Mouse (Mus musculus) MEL (cell line): ENCODE data around the gene Zbtb20.

Experiments used
- CTCF ChIP-seq, 3 experiments: IDR thresholded peaks in 2 of 3; conservative IDR thresholded peaks in 1 of 3; 2 replicates each; pipeline ENCODE4 v1.5.1; 2011 to 2012; ENCODE audit warnings: low read length in 3 of 3, low read depth in 2 of 3, mild to moderate bottlenecking in 2 of 3, improper control_type of control experiment in 1 of 3, inconsistent platforms in 1 of 3, mixed read lengths in 1 of 3, moderate library complexity in 1 of 3; ENCODE audit not compliant: control insufficient read depth in 1 of 3, insufficient read depth in 1 of 3, poor library complexity in 1 of 3, severe bottlenecking in 1 of 3
- E2F4 ChIP-seq: IDR thresholded peaks from 2 replicates; pipeline ENCODE4 v1.6.1; 2011; ENCODE audit warnings: low read depth, low read length, improper control_type of control experiment, borderline replicate concordance
- ELF1 ChIP-seq: IDR thresholded peaks from 2 replicates; pipeline ENCODE4 v1.6.1; 2014; ENCODE audit warnings: low read depth, mild to moderate bottlenecking, inconsistent platforms, low read length, improper control_type of control experiment, moderate library complexity
- ETS1 ChIP-seq: IDR thresholded peaks from 2 replicates; pipeline ENCODE4 v1.6.1; 2012; ENCODE audit warnings: low read depth, mild to moderate bottlenecking, inconsistent platforms, low read length, improper control_type of control experiment, moderate library complexity
- MYC ChIP-seq: IDR thresholded peaks from 2 replicates; pipeline ENCODE4 v1.6.1; 2011; ENCODE audit warnings: low read depth, mild to moderate bottlenecking, low read length, improper control_type of control experiment, moderate library complexity
- POLR2A ChIP-seq, 2 experiments: IDR thresholded peaks; 2 replicates each; pipeline ENCODE4 v1.6.1; 2011 to 2012; ENCODE audit warnings: low read length in 2 of 2, mild to moderate bottlenecking in 2 of 2, control low read depth in 1 of 2, improper control_type of control experiment in 1 of 2, low read depth in 1 of 2, moderate library complexity in 1 of 2; ENCODE audit not compliant: control insufficient read depth in 1 of 2, insufficient read depth in 1 of 2, poor library complexity in 1 of 2
- POLR2AphosphoS5 ChIP-seq: IDR thresholded peaks from 2 replicates; pipeline ENCODE4 v1.6.1; 2012; ENCODE audit warnings: low read depth, borderline replicate concordance, mild to moderate bottlenecking, inconsistent platforms, low read length, moderate library complexity, mixed read lengths
- RCOR1 ChIP-seq: IDR thresholded peaks from 2 replicates; pipeline ENCODE4 v1.6.1; 2012; ENCODE audit warnings: low read depth, mild to moderate bottlenecking, inconsistent platforms, low read length, improper control_type of control experiment
- SMC3 ChIP-seq: IDR thresholded peaks from 2 replicates; pipeline ENCODE4 v1.6.1; 2011; ENCODE audit warnings: low read depth, low read length, improper control_type of control experiment
- TAL1 ChIP-seq: IDR thresholded peaks from 2 replicates; pipeline ENCODE4 v1.6.1; 2012; ENCODE audit warnings: mild to moderate bottlenecking, inconsistent platforms, low read length, moderate library complexity, mixed read lengths

- TF ChIP-seq POLR2A (IDR thresholded peaks at IDR 0.05; ENCODE audit: control insufficient read depth in 1 of 2, insufficient read depth in 1 of 2, low read depth in 1 of 2, low read length in 2 of 2, poor library complexity in 1 of 2) (no peak), POLR2AphosphoS5 (no peak), MYC (no peak), ETS1 (no peak), RCOR1 (no peak), TAL1 (no peak), CTCF (IDR thresholded peaks at IDR 0.05 in 2 of 3, conservative IDR thresholded peaks at IDR 0.05 in 1 of 3; ENCODE audit: control insufficient read depth in 1 of 3, insufficient read depth in 1 of 3, low read depth in 2 of 3, low read length in 3 of 3, poor library complexity in 1 of 3, severe bottlenecking in 1 of 3) (no peak), ELF1 (no peak), E2F4 (no peak), SMC3 (no peak)
These were observed 814.6 kb downstream of the Zbtb20 start for GRCm38 (mm10) chr16:43690211-43690690.
